Comparison of ENCODE assay signal across 10 mouse cellular contexts in genomic region chr11:117626557-117626956, GRCm38 (mm10). TPM values are rescaled to one million over a fixed set of nuclear protein-coding genes. Genes with fewer than 3 reads are reported as not detected.
DNase-seq lines count a peak whose midpoint lies in the region; ATAC-seq and TF ChIP-seq lines count a peak whose summit lies in the region.
"Had no signal": no experiment of that assay in that cellular context is flagged by ENCODE, and none has a peak within 500 bp of the region (broad histone marks: within the 10 kb centered on the region; RNA-seq: fewer than 3 reads in every experiment).

No protein-coding gene starts in this region.

- no peak for TF ChIP-seq EP300 in stomach, postnatal 0 days (optimal IDR thresholded peaks at IDR 0.05)

- no peak overlapping the region for H3K9ac ChIP-seq in hindbrain, embryonic 14.5 days
- H3K9ac ChIP-seq in stomach, postnatal 0 days (ENCODE audit: low read length) = no peak overlapping the region
- H3K9ac ChIP-seq: liver, embryonic 13.5 days; stomach, embryonic 15.5 days had no signal

- no peaks in the 10 kb centered on the region for H3K36me3 ChIP-seq in hindbrain, embryonic 10.5 days
- no peaks in the 10 kb centered on the region for H3K36me3 ChIP-seq in hindbrain, embryonic 14.5 days (replicated peaks; ENCODE audit: control insufficient read depth, insufficient read depth)
- no peaks in the 10 kb centered on the region for H3K36me3 ChIP-seq in stomach, postnatal 0 days (ENCODE audit: control insufficient read depth, insufficient read depth, low read length)
- H3K36me3 ChIP-seq: liver, embryonic 13.5 days; stomach, embryonic 15.5 days had no signal

- H3K27ac ChIP-seq in hindbrain, embryonic 10.5 days = peak overlapping the region; percentile 12; the same call in 1 of the 2 replicates
- no peak overlapping the region for H3K27ac ChIP-seq in hindbrain, embryonic 14.5 days
- H3K27ac ChIP-seq in stomach, postnatal 0 days (replicated peaks) = no peak overlapping the region
- H3K27ac ChIP-seq: liver, embryonic 13.5 days; stomach, embryonic 15.5 days had no signal

- peaks cover 24% of the 10 kb centered on the region for H3K4me1 ChIP-seq in hindbrain, embryonic 10.5 days (replicated peaks)
- peaks cover 28% of the 10 kb centered on the region for H3K4me1 ChIP-seq in hindbrain, embryonic 14.5 days (replicated peaks; ENCODE audit: control insufficient read depth, insufficient read depth, low read length)
- H3K4me1 ChIP-seq in stomach, postnatal 0 days (replicated peaks; ENCODE audit: control insufficient read depth, insufficient read depth) = no peaks in the 10 kb centered on the region
- H3K4me1 ChIP-seq: liver, embryonic 13.5 days had no signal

- 63% methylated on average over 6 of the region's 6 CpGs for WGBS in hindbrain, embryonic 10.5 days
- 51% methylated on average over 6 of the region's 6 CpGs for WGBS in hindbrain, embryonic 14.5 days
- WGBS in stomach, postnatal 0 days = 55% methylated on average over 6 of the region's 6 CpGs

- no peak for TF ChIP-seq CTCF in stomach, postnatal 0 days (IDR thresholded peaks at IDR 0.05; ENCODE audit: low read depth)

- no peaks in the 10 kb centered on the region for H3K9me3 ChIP-seq in hindbrain, embryonic 10.5 days
- H3K9me3 ChIP-seq in hindbrain, embryonic 14.5 days (ENCODE audit: control insufficient read depth, low read length) = no peaks in the 10 kb centered on the region
- H3K9me3 ChIP-seq in stomach, postnatal 0 days (ENCODE audit: control insufficient read depth, low read length) = no peaks in the 10 kb centered on the region
- H3K9me3 ChIP-seq: liver, embryonic 13.5 days; stomach, embryonic 15.5 days had no signal

- no peak overlapping the region for H3K4me2 ChIP-seq in hindbrain, embryonic 14.5 days (replicated peaks)
- no peak overlapping the region for H3K4me2 ChIP-seq in stomach, postnatal 0 days (replicated peaks; ENCODE audit: low read depth)
- H3K4me2 ChIP-seq: liver, embryonic 13.5 days; stomach, embryonic 15.5 days had no signal

- peaks cover 42% of the 10 kb centered on the region for H3K27me3 ChIP-seq in hindbrain, embryonic 10.5 days (ENCODE audit: insufficient read depth, poor library complexity, severe bottlenecking)
- H3K27me3 ChIP-seq in hindbrain, embryonic 14.5 days (ENCODE audit: control insufficient read depth, insufficient read depth, low read length) = no peaks in the 10 kb centered on the region
- no peaks in the 10 kb centered on the region for H3K27me3 ChIP-seq in stomach, postnatal 0 days (ENCODE audit: control insufficient read depth, insufficient read depth, low read length)
- H3K27me3 ChIP-seq: stomach, embryonic 15.5 days had no signal

- DNase-seq in hindbrain, embryonic 10.5 days (ENCODE audit: low spot score) = no peak
- DNase-seq in hindbrain, embryonic 14.5 days (ENCODE audit: low spot score) = no peak
- DNase-seq in cerebellum, adult 9-11 months = peak; percentile 69
- DNase-seq in heart, postnatal 4 days = peak; percentile 32
- DNase-seq in lung, postnatal 4 days = peak; percentile 43 to 60
- no peak for DNase-seq in B cell, adult 2 months
- DNase-seq in embryo, embryonic 9.5 days (ENCODE audit: extremely low spot score) = no peak
- DNase-seq in stomach, postnatal 0 days (ENCODE audit: low spot score) = no peak
- DNase-seq: liver, embryonic 13.5 days had no signal

- H3K4me3 ChIP-seq in hindbrain, embryonic 10.5 days = no peak overlapping the region
- no peak overlapping the region for H3K4me3 ChIP-seq in hindbrain, embryonic 14.5 days (replicated peaks; ENCODE audit: low read length)
- no peak overlapping the region for H3K4me3 ChIP-seq in stomach, postnatal 0 days (ENCODE audit: low read depth, low read length)
- H3K4me3 ChIP-seq: liver, embryonic 13.5 days; stomach, embryonic 15.5 days had no signal

- ATAC-seq in hindbrain, embryonic 14.5 days (ENCODE audit: low FRiP score) = no peak
- ATAC-seq in stomach, postnatal 0 days (ENCODE audit: low FRiP score, low TSS enrichment) = no peak

RNA-seq across cellular contexts. Expression of gene Tnrc6c, which starts 27.5 kb away (rescaled TPM):
- 11.1 and 14.4 TPM in 2 replicates for polyA plus RNA-seq in hindbrain, embryonic 10.5 days (2016; fragmentation: Nextera tagmentation; extraction: Ambion mirVana)
- polyA plus RNA-seq in hindbrain, embryonic 14.5 days (2014; fragmentation: Nextera tagmentation; extraction: Ambion mirVana) = 23.4 and 25.1 TPM in 2 replicates
- 10 to 100 TPM; 25.4 to 27.4 TPM for total RNA-seq in heart, postnatal 4 days (2021)
- polyA plus RNA-seq in stomach, postnatal 0 days (2015; fragmentation: Nextera tagmentation; extraction: Ambion mirVana) = 6.0 and 6.1 TPM in 2 replicates

Comparison
In these comparisons a context has a peak if more than half of its experiments do, and no peak if none do; other contexts are left out.
1. DNase-seq: peak in cerebellum, adult 9-11 months (single experiment), heart, postnatal 4 days (single experiment) and lung, postnatal 4 days (2 of 2); none in hindbrain, embryonic 10.5 days (single experiment), hindbrain, embryonic 14.5 days (single experiment), B cell, adult 2 months (0 of 2), embryo, embryonic 9.5 days (single experiment) and stomach, postnatal 0 days (single experiment).